Mouse (Mus musculus): Measurements from ENCODE around the gene Col6a1.

- TF ChIP-seq ZNF384 (IDR thresholded peaks at IDR 0.05; ENCODE audit: low read depth, low read length): no peak
- TF ChIP-seq HCFC1 (IDR thresholded peaks at IDR 0.05; ENCODE audit: borderline replicate concordance, insufficient read depth, low read length): no peak
- no peak for TF ChIP-seq CHD2 (IDR thresholded peaks at IDR 0.05; ENCODE audit: low read depth, low read length)
Measured at GRCm38 (mm10) chr10:76704358-76704757, 21.6 kb downstream of the Col6a1 start.
